Mouse (Mus musculus): ENCODE measurements around the gene Tsnax. TPM values are rescaled to one million over a fixed set of nuclear protein-coding genes. Genes with fewer than 3 reads are reported as not detected.

Gene Tsnax
- 25.2 TPM for polyA plus RNA-seq (2014; fragmentation: Illumina TruSeq; extraction: RNeasy Lipid Tissue Mini Kit (QIAGEN cat#74804); ENCODE audit: low read depth, low replicate concordance)

DNA sequence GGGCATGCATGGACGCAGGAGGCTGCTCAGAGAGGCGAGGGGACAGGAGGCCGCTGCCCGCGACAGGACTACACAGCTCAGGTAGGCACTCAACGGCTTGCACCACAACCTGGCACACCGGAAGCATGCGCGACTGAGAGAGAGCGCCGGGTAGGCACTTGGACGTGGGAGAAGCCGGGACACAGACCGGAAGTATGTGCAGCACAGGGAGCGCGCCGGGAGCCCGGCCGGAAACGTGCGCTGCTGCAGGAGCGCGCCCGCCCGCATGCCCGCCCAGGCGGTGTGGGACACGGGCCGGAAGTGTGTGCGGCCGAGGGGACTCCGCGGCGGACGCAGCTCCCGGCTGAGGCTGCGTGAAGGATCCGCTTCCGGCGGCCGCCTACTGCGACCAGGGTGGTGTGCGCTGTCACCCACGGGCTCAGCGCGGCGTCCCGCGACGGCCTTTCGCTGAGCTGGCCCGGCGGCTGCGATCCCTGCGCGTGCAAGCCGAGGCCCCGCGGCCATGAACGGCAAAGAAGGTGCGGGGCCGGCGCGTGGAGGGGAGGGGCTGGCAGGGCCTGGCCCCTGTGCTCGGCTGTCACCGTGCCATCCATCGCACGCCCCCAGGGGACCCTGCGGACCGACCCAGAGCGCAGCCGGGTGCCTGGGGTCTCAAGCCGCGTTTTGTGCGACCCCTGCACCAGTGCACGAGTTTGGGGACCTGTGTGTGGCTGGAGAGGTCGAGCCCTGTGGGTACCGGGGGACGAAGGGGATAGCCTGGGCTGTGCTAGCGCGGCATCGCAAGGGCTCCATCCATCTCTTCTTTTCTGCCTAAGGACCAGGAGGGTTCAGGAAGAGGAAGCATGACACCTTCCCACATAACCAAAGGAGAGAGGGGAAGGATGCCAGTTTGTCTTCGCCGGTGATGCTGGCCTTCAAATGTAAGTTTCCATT is at the start of gene Tsnax:
Tsnax (plus strand) TSS at position 303 of the 933 bp plus-strand sequence.

DNA sequence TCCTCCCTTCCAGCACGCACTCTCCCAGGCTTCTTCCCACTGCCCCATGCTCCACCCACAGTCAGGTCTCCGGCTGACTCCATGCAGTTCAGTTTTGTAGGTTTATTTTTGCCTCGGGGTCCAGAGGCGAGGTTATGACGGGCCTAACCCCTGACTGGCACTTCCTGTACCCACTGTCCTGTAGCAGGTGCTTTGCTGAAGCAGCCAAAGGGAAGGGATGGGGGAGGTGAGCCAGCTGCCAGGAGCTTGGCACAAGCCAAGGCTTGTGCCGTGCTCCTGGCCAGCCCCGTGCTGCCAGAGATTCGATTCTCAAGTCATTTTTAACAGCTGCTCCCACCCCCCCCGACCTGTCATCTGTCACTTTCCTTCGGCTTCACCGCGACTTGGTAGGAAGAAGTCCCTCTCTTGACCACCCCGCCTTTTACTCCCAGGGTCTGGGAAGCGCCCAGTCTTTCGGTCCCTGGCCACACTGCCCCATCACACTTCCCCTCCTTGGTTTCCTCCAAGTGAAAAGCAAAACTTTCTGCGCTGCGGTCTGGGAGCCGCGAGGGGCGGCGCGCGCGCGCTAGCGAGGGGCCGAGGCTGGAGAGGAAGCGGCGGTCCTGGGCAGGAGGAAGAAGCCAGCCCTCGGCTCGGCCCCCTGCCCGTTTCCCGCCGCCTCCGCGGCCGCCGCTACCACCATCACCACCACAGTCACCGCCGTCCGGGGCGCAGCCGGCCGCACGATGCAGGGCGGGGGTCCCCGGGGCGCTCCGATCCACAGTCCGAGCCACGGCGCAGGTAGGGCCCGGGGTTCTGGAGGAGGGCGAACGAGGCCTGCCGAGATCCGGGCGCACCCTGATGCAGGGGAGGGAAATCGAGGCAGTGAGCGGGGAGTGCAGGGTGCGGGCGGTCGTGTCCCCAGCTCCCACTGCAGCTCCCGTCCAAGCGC is 41.0 kb downstream of the Tsnax start, which contains the start of gene Disc1:
Disc1 (plus strand) TSS at position 691 of the 931 bp plus-strand sequence.

Other genes with a start within 250 kb of the Tsnax start
- gene Trim67, start 219.9 kb upstream of the Tsnax start, polyA plus RNA-seq (2014; fragmentation: Illumina TruSeq; extraction: RNeasy Lipid Tissue Mini Kit (QIAGEN cat#74804); ENCODE audit: low read depth, low replicate concordance): not detected
- 38.5 TPM for gene Gnpat, start 150.0 kb upstream of the Tsnax start, polyA plus RNA-seq (2014; fragmentation: Illumina TruSeq; extraction: RNeasy Lipid Tissue Mini Kit (QIAGEN cat#74804); ENCODE audit: low read depth, low replicate concordance)
- 27.9 TPM for gene 2810004N23Rik, start 149.9 kb upstream of the Tsnax start, polyA plus RNA-seq (2014; fragmentation: Illumina TruSeq; extraction: RNeasy Lipid Tissue Mini Kit (QIAGEN cat#74804); ENCODE audit: low read depth, low replicate concordance)
- gene Exoc8, start 115.3 kb upstream of the Tsnax start, polyA plus RNA-seq (2014; fragmentation: Illumina TruSeq; extraction: RNeasy Lipid Tissue Mini Kit (QIAGEN cat#74804); ENCODE audit: low read depth, low replicate concordance): 5.0 TPM
- 5.5 TPM for gene Sprtn, start 115.1 kb upstream of the Tsnax start, polyA plus RNA-seq (2014; fragmentation: Illumina TruSeq; extraction: RNeasy Lipid Tissue Mini Kit (QIAGEN cat#74804); ENCODE audit: low read depth, low replicate concordance)
- 14.8 TPM for gene Egln1, start 63.7 kb upstream of the Tsnax start, polyA plus RNA-seq (2014; fragmentation: Illumina TruSeq; extraction: RNeasy Lipid Tissue Mini Kit (QIAGEN cat#74804); ENCODE audit: low read depth, low replicate concordance)
- not detected for gene Disc1, start 41.2 kb downstream of the Tsnax start, polyA plus RNA-seq (2014; fragmentation: Illumina TruSeq; extraction: RNeasy Lipid Tissue Mini Kit (QIAGEN cat#74804); ENCODE audit: low read depth, low replicate concordance)

Data from liver, adult 10 weeks (tissue).